Mouse (Mus musculus): ENCODE data around the gene Thada. TPM values are rescaled to one million over a fixed set of nuclear protein-coding genes. Genes with fewer than 3 reads are reported as not detected.
A peak's percentile ranks its signal among the peaks of the same experiment; 100 is the strongest.

Thada gene
- polyA plus RNA-seq, 1 experiment from 2014 or later, result 10.3 TPM

- no peak for ATAC-seq (ENCODE audit: insufficient number of reproducible peaks, insufficient read depth, low FRiP score, low TSS enrichment, low read depth)
- Histone ChIP-seq H3K27ac (no peak overlapping the region), H3K4me1 (peaks cover 50% of the 10 kb centered on the region), H3K27me3 (no peaks in the 10 kb centered on the region), H3K4me2 (no peak overlapping the region), H3K9me3 (no peaks in the 10 kb centered on the region), H3K9ac (no peak overlapping the region), H3K4me3 (no peak overlapping the region), H3K36me3 (no peaks in the 10 kb centered on the region)
- 58% methylated on average over 12 of the region's 12 CpGs for WGBS
Observed at GRCm38 (mm10) chr17:84143219-84143844, 322.7 kb downstream of the Thada start.

DNA sequence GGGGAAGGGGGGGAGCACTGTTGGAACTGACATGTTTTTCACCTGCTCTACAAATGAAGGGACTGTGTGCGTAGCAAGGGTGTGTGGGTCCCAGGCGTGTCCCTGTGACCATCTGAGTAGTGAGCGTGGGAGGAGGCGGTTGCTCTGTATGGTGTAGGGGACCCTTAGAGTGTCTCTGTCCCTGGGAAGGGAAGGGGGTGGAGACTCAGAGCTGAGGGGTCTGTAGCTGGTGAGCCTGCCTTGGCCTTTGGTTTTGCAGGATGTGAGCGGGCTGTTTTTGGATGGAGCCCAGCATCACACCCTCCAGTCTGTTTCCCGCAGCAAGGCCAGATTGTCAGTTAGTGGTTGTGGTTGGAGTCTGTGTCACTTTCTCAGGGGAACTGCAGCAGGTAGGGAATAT is 324.3 kb downstream of the Thada start:
- Histone ChIP-seq H3K9me3 (no peaks in the 10 kb centered on the region), H3K4me1 (peaks cover 40% of the 10 kb centered on the region), H3K27me3 (no peaks in the 10 kb centered on the region), H3K27ac (0 out of 2 replicates have a peak overlapping the region, but pooled peaks have one; percentile 33), H3K4me2 (no peak overlapping the region), H3K36me3 (no peaks in the 10 kb centered on the region), H3K9ac (no peak overlapping the region), H3K4me3 (no peak overlapping the region)
- WGBS, result 85% methylated on average over 6 of the region's 6 CpGs
- ATAC-seq (ENCODE audit: insufficient number of reproducible peaks, insufficient read depth, low FRiP score, low TSS enrichment, low read depth), result no peak

GRCm38 (mm10) chr17:84140822-84141507 is 325.0 kb downstream of the Thada start:
- Histone ChIP-seq H3K36me3 (no peaks in the 10 kb centered on the region), H3K9ac (no peak overlapping the region), H3K27ac (0 out of 2 replicates have a peak overlapping the region, but pooled peaks have one; percentile 33), H3K9me3 (no peaks in the 10 kb centered on the region), H3K4me2 (no peak overlapping the region), H3K4me3 (no peak overlapping the region), H3K4me1 (peaks cover 34% of the 10 kb centered on the region), H3K27me3 (no peaks in the 10 kb centered on the region)
- WGBS, result 81% methylated on average over 10 of the region's 10 CpGs
- no peak for ATAC-seq (ENCODE audit: insufficient number of reproducible peaks, insufficient read depth, low FRiP score, low TSS enrichment, low read depth)

Other genes with a start within 250 kb of the Thada start
- gene Plekhh2, start 45.7 kb upstream of the Thada start, polyA plus RNA-seq (2015; fragmentation: Nextera tagmentation; extraction: Ambion mirVana), result 8.7 and 9.2 TPM in 2 replicates
- 38.2 and 43.4 TPM in 2 replicates for gene Dync2li1, start 160.3 kb upstream of the Thada start, polyA plus RNA-seq (2015; fragmentation: Nextera tagmentation; extraction: Ambion mirVana)
- 0.14 and 0.28 TPM in 2 replicates for gene Abcg8, start 210.1 kb upstream of the Thada start, polyA plus RNA-seq (2015; fragmentation: Nextera tagmentation; extraction: Ambion mirVana)
- 3.0 and 4.8 TPM in 2 replicates for gene Abcg5, start 216.8 kb upstream of the Thada start, polyA plus RNA-seq (2015; fragmentation: Nextera tagmentation; extraction: Ambion mirVana)